Mouse (Mus musculus) forebrain, embryonic 13.5 days (tissue): Measurements from ENCODE around the gene Mapkap1. TPM values are rescaled to one million over a fixed set of nuclear protein-coding genes. Genes with fewer than 3 reads are reported as not detected.
A peak's percentile ranks its signal among the peaks of the same experiment; 100 is the strongest.

Source experiments
- ATAC-seq: fragments of 200-750 bp; cut with Nextera tagmentation; 2 replicates; pipeline ENCODE4 v1.8.0; 2017
- H3K27ac ChIP-seq: fragments of 300-500 bp; sonication (generic); 2 replicates; pipeline ENCODE4 v1.5.1; 2015; ENCODE audit warnings: inconsistent platforms, mild to moderate bottlenecking, moderate library complexity
- H3K27me3 ChIP-seq: fragments of 300-500 bp; sonication (generic); 2 replicates; pipeline ENCODE4 v1.6.1; 2015; ENCODE audit warnings: mild to moderate bottlenecking, inconsistent platforms
- H3K36me3 ChIP-seq: fragments of 300-500 bp; sonication (generic); 2 replicates; pipeline ENCODE4 v1.6.1; 2015; ENCODE audit warnings: mild to moderate bottlenecking, inconsistent platforms; ENCODE audit not compliant: poor library complexity, severe bottlenecking
- H3K4me1 ChIP-seq: fragments of 300-500 bp; sonication (generic); 2 replicates; pipeline ENCODE4 v1.6.1; 2015; ENCODE audit warnings: inconsistent platforms
- H3K4me2 ChIP-seq: fragments of 300-500 bp; sonication (generic); 2 replicates; pipeline ENCODE4 v1.6.1; 2015; ENCODE audit warnings: inconsistent platforms, mild to moderate bottlenecking, moderate library complexity
- H3K4me3 ChIP-seq: fragments of 300-500 bp; sonication (generic); 2 replicates; pipeline ENCODE4 v1.5.1; 2015; ENCODE audit warnings: mild to moderate bottlenecking, inconsistent platforms
- H3K9ac ChIP-seq: fragments of 300-500 bp; sonication (generic); 2 replicates; pipeline ENCODE4 v1.6.1; 2015; ENCODE audit warnings: mild to moderate bottlenecking, inconsistent platforms
- H3K9me3 ChIP-seq: fragments of 300-500 bp; sonication (generic); replicated peaks from 2 replicates; pipeline ENCODE4 v1.6.1; 2016; ENCODE audit warnings: inconsistent platforms
- whole genome bisulfite sequencing: fragments of 180-500 bp; shearing (Covaris S2); methylation state at CpG from one replicate; pipeline ENCODE4 v1.1.7; 2015; 5-methylcytosine and 5-hydroxymethylcytosine counted together
- polyA plus RNA-seq: library from polyadenylated mRNA; unstranded; fragments of >200 nt; fragmentation: Nextera tagmentation; extraction: Ambion mirVana; gene quantifications from 2 replicates; pipeline ENCODE4 v1.2.1, GENCODE M21; 2015

The Mapkap1 gene
- polyA plus RNA-seq, 1 experiment from 2014 or later, result 97.8 TPM

DNA sequence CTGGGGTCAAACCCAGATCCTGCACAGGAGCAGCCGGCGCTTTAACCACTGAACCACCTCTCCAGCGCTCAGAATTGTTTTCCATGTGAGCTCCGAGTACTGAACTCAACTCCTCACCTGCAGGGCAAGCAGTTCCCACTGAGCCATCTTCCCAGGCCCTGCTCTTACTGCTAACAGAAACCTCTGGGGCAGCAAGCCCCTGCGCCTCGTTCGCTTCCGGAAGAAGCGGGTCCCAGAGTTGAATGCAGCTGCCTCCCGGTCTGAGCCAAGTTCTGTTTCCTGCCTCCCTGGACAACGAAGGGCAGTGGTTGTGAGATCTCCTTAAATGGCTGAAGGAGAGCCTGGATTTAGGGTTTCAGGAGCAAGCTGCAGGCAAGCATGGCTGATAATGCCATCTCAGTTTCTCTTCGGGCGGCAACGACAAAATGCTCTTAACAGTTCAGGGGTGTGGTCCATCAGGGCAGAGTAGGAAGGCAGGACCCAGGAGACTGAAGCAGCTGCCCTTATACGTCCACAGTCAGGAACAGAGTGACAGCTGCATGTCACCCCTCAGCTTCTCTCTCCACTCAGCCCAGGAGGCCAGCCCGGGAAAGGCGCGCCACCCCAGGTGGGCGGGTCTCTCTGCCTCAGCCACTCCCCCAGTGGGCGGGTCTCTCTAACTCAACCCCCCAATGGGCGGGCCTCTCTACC lies 239.4 kb downstream of the Mapkap1 start:
- 10% methylated on average over 21 of the region's 21 CpGs for WGBS
- Histone ChIP-seq H3K4me3 (peak overlapping the region; percentile 25), H3K27me3 (peaks cover 28% of the 10 kb centered on the region), H3K9me3 (no peaks in the 10 kb centered on the region), H3K27ac (no peak overlapping the region), H3K4me1 (peaks cover 11% of the 10 kb centered on the region), H3K4me2 (peak overlapping the region; percentile 56), H3K9ac (0 out of 2 replicates have a peak overlapping the region, but pooled peaks have one; percentile 22), H3K36me3 (no peaks in the 10 kb centered on the region)
- peak; percentile 74 for ATAC-seq

DNA sequence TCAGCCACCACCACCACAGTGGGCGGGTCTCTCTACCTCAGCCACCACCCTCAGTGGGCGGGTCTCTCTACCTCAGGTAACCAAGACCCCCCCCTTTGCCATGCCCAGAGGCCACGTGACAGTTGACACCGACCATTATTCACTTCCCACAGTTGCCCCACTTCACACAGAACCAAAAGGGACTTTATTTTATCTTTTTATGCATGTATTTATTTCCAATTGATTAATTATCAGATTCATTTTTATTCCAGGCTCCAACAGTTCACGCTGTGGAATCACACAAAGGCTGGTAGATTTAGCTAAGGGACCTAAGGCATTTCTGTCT lies 239.9 kb downstream of the Mapkap1 start:
- 9% methylated on average over 5 of the region's 5 CpGs for WGBS
- Histone ChIP-seq H3K4me3 (no peak overlapping the region), H3K27ac (no peak overlapping the region)

DNA sequence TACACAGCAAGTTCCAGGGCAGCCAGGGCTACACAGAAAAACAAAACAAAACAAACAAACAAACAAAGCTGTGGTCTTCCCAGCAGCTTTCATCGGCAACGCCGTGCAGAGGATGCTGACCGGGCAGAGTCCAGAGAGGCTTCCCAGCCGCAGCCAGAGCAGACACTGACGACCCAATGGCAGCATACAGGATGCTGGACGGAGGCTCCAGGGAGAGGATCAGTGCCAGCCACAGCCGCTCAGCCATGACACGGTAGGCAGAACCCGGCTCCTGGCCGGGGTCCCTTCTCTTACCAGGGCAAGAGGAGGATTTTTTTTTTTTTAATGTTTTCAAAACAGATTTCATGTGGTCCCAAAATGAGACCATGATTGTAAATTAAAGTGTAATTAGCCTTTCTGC lies 240.8 kb downstream of the Mapkap1 start:
- WGBS, result 61% methylated on average over 11 of the region's 11 CpGs
- H3K4me2 ChIP-seq, result no peak overlapping the region
- no peaks in the 10 kb centered on the region for H3K9me3 ChIP-seq
- H3K4me3 ChIP-seq, result no peak overlapping the region
- H3K4me1 ChIP-seq, result peaks cover 11% of the 10 kb centered on the region
- H3K27me3 ChIP-seq, result peaks cover 22% of the 10 kb centered on the region
- no peak for ATAC-seq
- no peak overlapping the region for H3K9ac ChIP-seq
- H3K36me3 ChIP-seq, result no peaks in the 10 kb centered on the region
- H3K27ac ChIP-seq, result no peak overlapping the region

More for the DNA sequence above, 239.9 kb downstream of the Mapkap1 start:
- Histone ChIP-seq H3K9ac (no peak overlapping the region), H3K4me2 (peak overlapping the region; percentile 56), H3K9me3 (no peaks in the 10 kb centered on the region), H3K36me3 (no peaks in the 10 kb centered on the region), H3K27me3 (peaks cover 28% of the 10 kb centered on the region), H3K4me1 (peaks cover 11% of the 10 kb centered on the region)
- no peak for ATAC-seq

DNA sequence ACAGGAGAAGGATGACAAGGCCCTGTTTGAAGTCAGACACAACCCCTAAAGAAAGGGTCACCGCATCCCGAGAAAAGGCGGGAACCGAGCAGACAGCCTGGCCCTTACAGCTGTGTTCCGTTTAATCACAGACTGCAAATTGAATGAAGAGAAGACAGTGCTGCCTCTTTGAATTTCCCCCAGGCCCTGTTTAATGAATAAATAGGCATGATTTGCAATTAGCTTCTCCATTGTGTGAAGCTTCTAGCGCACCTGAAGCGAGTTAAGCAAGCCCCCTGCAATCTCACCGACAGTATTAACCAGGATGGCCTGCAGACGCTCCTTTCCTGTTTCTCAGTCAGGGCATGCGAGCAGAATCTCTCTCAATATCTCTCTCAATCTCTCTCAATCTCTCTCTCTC lies 261.2 kb downstream of the Mapkap1 start:
- no peaks in the 10 kb centered on the region for H3K9me3 ChIP-seq
- H3K4me1 ChIP-seq, result peaks cover 18% of the 10 kb centered on the region
- ATAC-seq, result no peak
- no peaks in the 10 kb centered on the region for H3K27me3 ChIP-seq
- no peaks in the 10 kb centered on the region for H3K36me3 ChIP-seq
- peak overlapping the region; percentile 12 for H3K4me2 ChIP-seq
- WGBS, result 15% methylated on average over 10 of the region's 10 CpGs
- no peak overlapping the region for H3K27ac ChIP-seq
- no peak overlapping the region for H3K4me3 ChIP-seq
- H3K9ac ChIP-seq, result peak overlapping the region; percentile 16; the same call in 1 of the 2 replicates

DNA sequence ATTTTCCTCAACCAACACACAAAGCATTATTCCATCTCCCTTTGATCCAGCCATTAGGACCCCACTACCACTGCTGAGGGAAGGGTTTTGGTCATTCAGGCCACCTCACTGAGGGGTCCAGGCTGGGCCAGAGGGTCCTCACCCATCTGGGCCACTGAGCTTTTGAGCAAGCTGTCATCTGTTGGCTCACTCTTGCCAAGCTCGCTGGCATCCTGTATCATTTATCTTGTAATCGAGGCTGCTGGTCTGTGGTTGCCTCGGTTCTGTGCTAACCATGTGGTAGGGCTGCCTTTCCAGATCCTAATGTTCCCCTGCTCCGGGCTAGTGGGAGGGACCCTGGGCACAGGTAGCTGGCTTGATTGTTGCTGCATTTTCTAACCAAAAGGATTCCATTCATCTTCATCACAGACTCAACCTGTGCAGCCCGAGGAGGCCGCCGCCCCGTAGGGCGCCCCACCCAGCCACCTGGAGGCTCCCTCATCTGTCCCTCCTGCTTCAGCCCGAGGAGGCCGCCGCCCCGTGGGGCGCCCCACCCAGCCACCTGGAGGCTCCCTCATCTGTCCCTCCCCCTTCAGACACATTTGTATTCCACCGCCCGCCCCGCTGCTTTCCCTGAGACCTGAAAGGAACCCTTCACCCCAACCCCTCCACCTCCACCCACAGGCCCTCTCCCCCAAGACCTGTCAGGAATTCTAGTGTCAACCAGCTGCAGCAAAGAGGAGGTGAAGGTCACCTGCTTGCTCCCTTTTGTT lies 262.0 kb downstream of the Mapkap1 start:
- WGBS, result 45% methylated on average over 17 of the region's 17 CpGs
- H3K4me3 ChIP-seq, result no peak overlapping the region
- H3K27me3 ChIP-seq, result no peaks in the 10 kb centered on the region
- H3K9ac ChIP-seq, result 0 out of 2 replicates have a peak overlapping the region, but pooled peaks have one; percentile 13
- no peaks in the 10 kb centered on the region for H3K36me3 ChIP-seq
- ATAC-seq, result peak; percentile 28
- H3K4me2 ChIP-seq, result peak overlapping the region; percentile 12; the same call in 1 of the 2 replicates
- no peaks in the 10 kb centered on the region for H3K9me3 ChIP-seq
- peaks cover 18% of the 10 kb centered on the region for H3K4me1 ChIP-seq
- no peak overlapping the region; the same call in 1 of the 2 replicates for H3K27ac ChIP-seq

- ATAC-seq, result no peak
- no peak overlapping the region for H3K27ac ChIP-seq
These were observed 262.7 kb downstream of the Mapkap1 start for GRCm38 (mm10) chr2:34669203-34669746.

GRCm38 (mm10) chr2:34670470-34670869 lies 263.9 kb downstream of the Mapkap1 start:
- Histone ChIP-seq H3K4me3 (no peak overlapping the region), H3K36me3 (peaks cover 15% of the 10 kb centered on the region), H3K9me3 (no peaks in the 10 kb centered on the region), H3K4me1 (peaks cover 18% of the 10 kb centered on the region), H3K27me3 (no peaks in the 10 kb centered on the region), H3K27ac (no peak overlapping the region), H3K4me2 (no peak overlapping the region), H3K9ac (no peak overlapping the region)
- ATAC-seq, result no peak
- 82% methylated on average over 6 of the region's 6 CpGs for WGBS

More at GRCm38 (mm10) chr2:34669203-34669746, 262.7 kb downstream of the Mapkap1 start:
- H3K4me3 ChIP-seq, result no peak overlapping the region
- 74% methylated on average over 8 of the region's 8 CpGs for WGBS
- H3K9ac ChIP-seq, result no peak overlapping the region
- H3K27me3 ChIP-seq, result no peaks in the 10 kb centered on the region
- H3K36me3 ChIP-seq, result peaks cover 6% of the 10 kb centered on the region; the same call in 1 of the 2 replicates
- H3K9me3 ChIP-seq, result no peaks in the 10 kb centered on the region
- no peak overlapping the region for H3K4me2 ChIP-seq
- H3K4me1 ChIP-seq, result peaks cover 18% of the 10 kb centered on the region

- Histone ChIP-seq H3K27me3 (no peaks in the 10 kb centered on the region), H3K27ac (no peak overlapping the region; the same call in 1 of the 2 replicates), H3K36me3 (peaks cover 26% of the 10 kb centered on the region), H3K4me2 (peak overlapping the region; percentile 65), H3K4me3 (peak overlapping the region; percentile 43), H3K9me3 (no peaks in the 10 kb centered on the region), H3K4me1 (peaks cover 18% of the 10 kb centered on the region), H3K9ac (peak overlapping the region; percentile 68)
- peak; percentile 74 for ATAC-seq
- 36% methylated on average over 31 of the region's 31 CpGs for WGBS
These were observed 264.9 kb downstream of the Mapkap1 start for GRCm38 (mm10) chr2:34671385-34672026.

GRCm38 (mm10) chr2:34673846-34674245 lies 267.3 kb downstream of the Mapkap1 start:
- Histone ChIP-seq H3K4me1 (peaks cover 2% of the 10 kb centered on the region), H3K4me2 (no peak overlapping the region), H3K36me3 (peaks cover 49% of the 10 kb centered on the region), H3K27ac (no peak overlapping the region), H3K27me3 (no peaks in the 10 kb centered on the region), H3K9ac (no peak overlapping the region), H3K4me3 (no peak overlapping the region), H3K9me3 (no peaks in the 10 kb centered on the region)
- ATAC-seq, result no peak
- WGBS, result 91% methylated on average over 11 of the region's 11 CpGs
